In the genomic region with DNA sequence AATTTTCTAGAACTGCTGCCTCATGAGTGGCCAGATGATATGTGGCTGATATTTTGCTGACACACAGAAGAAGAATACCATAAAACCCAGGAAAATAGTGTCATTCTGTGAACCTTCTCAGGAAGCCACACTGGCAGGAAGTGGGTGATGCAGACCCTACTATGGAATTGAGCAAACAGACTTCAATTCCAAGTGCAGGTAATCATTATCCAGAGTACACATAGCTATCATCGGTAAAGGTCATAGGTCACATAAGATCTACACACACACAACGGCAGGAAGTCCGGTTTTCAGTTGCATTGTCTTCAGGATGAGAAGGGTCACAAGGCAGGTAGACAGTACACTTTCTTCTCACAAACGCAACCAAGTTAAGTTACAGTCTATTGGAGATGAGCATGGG, we compare ENCODE assay signal across 21 mouse cellular contexts. TPM values are rescaled to one million over a fixed set of nuclear protein-coding genes. Genes with fewer than 3 reads are reported as not detected.
DNase-seq lines count a peak whose midpoint lies in the region; ATAC-seq lines count a peak whose summit lies in the region.
"Had no signal": no experiment of that assay in that cellular context is flagged by ENCODE, and none has a peak within 500 bp of the region (broad histone marks: within the 10 kb centered on the region; RNA-seq: fewer than 3 reads in every experiment).

No protein-coding gene starts in this region.

- no peak for DNase-seq in limb, embryonic 10.5 days (ENCODE audit: low spot score)
- DNase-seq in gastrocnemius, adult 18-20 months (ENCODE audit: low spot score): no peak
- DNase-seq: cerebellum, adult 9-10 months; gastrocnemius, postnatal 25 days; kidney, postnatal 4 days; layer of hippocampus, adult 9-11 months; thymus, postnatal 25 days had no signal

- H3K27me3 ChIP-seq in intestine, embryonic 15.5 days (replicated peaks): no peaks in the 10 kb centered on the region
- no peaks in the 10 kb centered on the region for H3K27me3 ChIP-seq in liver, embryonic 15.5 days
- no peaks in the 10 kb centered on the region for H3K27me3 ChIP-seq in stomach, embryonic 16.5 days (ENCODE audit: control insufficient read depth, insufficient read depth, low read length)
- H3K27me3 ChIP-seq in heart, embryonic 12.5 days (replicated peaks): no peaks in the 10 kb centered on the region
- H3K27me3 ChIP-seq in limb, embryonic 10.5 days (ENCODE audit: low read depth, poor library complexity, severe bottlenecking): no peaks in the 10 kb centered on the region
- H3K27me3 ChIP-seq: forebrain, embryonic 12.5 days; kidney, embryonic 15.5 days; lung, embryonic 15.5 days; neural tube, embryonic 15.5 days had no signal

- whole genome bisulfite sequencing in intestine, embryonic 15.5 days: 44% methylated on average over 4 of the region's 4 CpGs
- WGBS in liver, embryonic 15.5 days (ENCODE audit: insufficient replicate concordance): 44% methylated on average over 4 of the region's 4 CpGs
- WGBS in stomach, embryonic 16.5 days: 45% methylated on average over 4 of the region's 4 CpGs
- 74% methylated on average over 4 of the region's 4 CpGs for WGBS in heart, embryonic 12.5 days
- WGBS in limb, embryonic 10.5 days: 93% methylated on average over 4 of the region's 4 CpGs

- H3K4me1 ChIP-seq in intestine, embryonic 15.5 days (replicated peaks): peaks cover 2% of the 10 kb centered on the region; the same call in 1 of the 2 replicates
- peaks cover 4% of the 10 kb centered on the region; the same call in 1 of the 2 replicates for H3K4me1 ChIP-seq in liver, embryonic 15.5 days (replicated peaks)
- H3K4me1 ChIP-seq in stomach, embryonic 16.5 days (ENCODE audit: control insufficient read depth, insufficient read depth, low read length): peaks cover 8% of the 10 kb centered on the region
- H3K4me1 ChIP-seq in heart, embryonic 12.5 days (replicated peaks): peaks cover 7% of the 10 kb centered on the region
- H3K4me1 ChIP-seq in limb, embryonic 10.5 days: no peaks in the 10 kb centered on the region
- H3K4me1 ChIP-seq: forebrain, embryonic 12.5 days; kidney, embryonic 15.5 days; midbrain, embryonic 13.5 days; neural tube, embryonic 15.5 days had no signal

- peak overlapping the region; percentile 49 for H3K27ac ChIP-seq in intestine, embryonic 15.5 days
- no peak overlapping the region for H3K27ac ChIP-seq in liver, embryonic 15.5 days (replicated peaks)
- peak overlapping the region; percentile 55 for H3K27ac ChIP-seq in stomach, embryonic 16.5 days (ENCODE audit: low read length)
- no peak overlapping the region for H3K27ac ChIP-seq in heart, embryonic 12.5 days (ENCODE audit: poor library complexity, severe bottlenecking)
- H3K27ac ChIP-seq in limb, embryonic 10.5 days: no peak overlapping the region
- H3K27ac ChIP-seq: forebrain, embryonic 12.5 days; hindbrain, embryonic 10.5 days; kidney, embryonic 15.5 days; left cerebral cortex, adult 2 months; lung, embryonic 15.5 days; macrophage; midbrain, embryonic 13.5 days; neural tube, embryonic 15.5 days had no signal

- no peaks in the 10 kb centered on the region for H3K36me3 ChIP-seq in intestine, embryonic 15.5 days
- no peaks in the 10 kb centered on the region for H3K36me3 ChIP-seq in liver, embryonic 15.5 days (replicated peaks)
- H3K36me3 ChIP-seq in stomach, embryonic 16.5 days (ENCODE audit: control insufficient read depth, insufficient read depth, low read length): no peaks in the 10 kb centered on the region
- 0 out of 2 replicates have a peak, but pooled peaks cover 2% of the 10 kb centered on the region for H3K36me3 ChIP-seq in heart, embryonic 12.5 days
- H3K36me3 ChIP-seq in limb, embryonic 10.5 days: no peaks in the 10 kb centered on the region
- H3K36me3 ChIP-seq: forebrain, embryonic 12.5 days; hindbrain, embryonic 10.5 days; kidney, embryonic 15.5 days; lung, embryonic 15.5 days; midbrain, embryonic 13.5 days; neural tube, embryonic 15.5 days had no signal

- peak; percentile 20 for ATAC-seq in activated CD4-positive, CD25-positive, alpha-beta regulatory T cell, adult 4 months
- ATAC-seq in intestine, embryonic 15.5 days: peak; percentile 94
- ATAC-seq in liver, embryonic 15.5 days (ENCODE audit: insufficient read depth): peak; percentile 51
- ATAC-seq in stomach, embryonic 16.5 days (ENCODE audit: insufficient read depth, low FRiP score): peak; percentile 51
- no peak for ATAC-seq in heart, embryonic 12.5 days (ENCODE audit: insufficient number of reproducible peaks, low FRiP score)
- ATAC-seq: midbrain, embryonic 13.5 days had no signal

- no peaks in the 10 kb centered on the region for H3K9me3 ChIP-seq in intestine, embryonic 15.5 days
- H3K9me3 ChIP-seq in liver, embryonic 15.5 days (replicated peaks): no peaks in the 10 kb centered on the region
- 0 out of 2 replicates have a peak, but pooled peaks cover 2% of the 10 kb centered on the region for H3K9me3 ChIP-seq in stomach, embryonic 16.5 days (replicated peaks; ENCODE audit: control insufficient read depth, low read length)
- H3K9me3 ChIP-seq in heart, embryonic 12.5 days (replicated peaks): peaks cover 1% of the 10 kb centered on the region; the same call in 1 of the 2 replicates
- H3K9me3 ChIP-seq in limb, embryonic 10.5 days (replicated peaks): no peaks in the 10 kb centered on the region
- H3K9me3 ChIP-seq: kidney, embryonic 15.5 days; neural tube, embryonic 15.5 days had no signal

- no peak overlapping the region for H3K4me3 ChIP-seq in intestine, embryonic 15.5 days (replicated peaks)
- no peak overlapping the region for H3K4me3 ChIP-seq in liver, embryonic 15.5 days (replicated peaks)
- H3K4me3 ChIP-seq in stomach, embryonic 16.5 days (replicated peaks; ENCODE audit: low read length): no peak overlapping the region
- no peak overlapping the region for H3K4me3 ChIP-seq in heart, embryonic 12.5 days
- no peak overlapping the region for H3K4me3 ChIP-seq in limb, embryonic 10.5 days
- H3K4me3 ChIP-seq: forebrain, embryonic 12.5 days; hindbrain, embryonic 10.5 days; kidney, embryonic 15.5 days; left cerebral cortex, adult 2 months; lung, embryonic 15.5 days; midbrain, embryonic 13.5 days; myocyte; neural tube, embryonic 15.5 days had no signal

- H3K9ac ChIP-seq in intestine, embryonic 15.5 days: no peak overlapping the region
- no peak overlapping the region for H3K9ac ChIP-seq in liver, embryonic 15.5 days
- H3K9ac ChIP-seq in stomach, embryonic 16.5 days (ENCODE audit: low read length): no peak overlapping the region
- no peak overlapping the region for H3K9ac ChIP-seq in heart, embryonic 12.5 days
- H3K9ac ChIP-seq: forebrain, embryonic 12.5 days; kidney, embryonic 15.5 days; lung, embryonic 15.5 days; midbrain, embryonic 13.5 days; neural tube, embryonic 15.5 days had no signal

- peak overlapping the region; percentile 3; the same call in 1 of the 2 replicates for H3K4me2 ChIP-seq in intestine, embryonic 15.5 days (replicated peaks)
- 0 out of 2 replicates have a peak overlapping the region, but pooled peaks have one; percentile 5 for H3K4me2 ChIP-seq in liver, embryonic 15.5 days
- H3K4me2 ChIP-seq in stomach, embryonic 16.5 days (ENCODE audit: low read depth, low read length): no peak overlapping the region
- no peak overlapping the region for H3K4me2 ChIP-seq in heart, embryonic 12.5 days
- H3K4me2 ChIP-seq: forebrain, embryonic 12.5 days; kidney, embryonic 15.5 days; lung, embryonic 15.5 days; midbrain, embryonic 13.5 days; neural tube, embryonic 15.5 days had no signal

RNA-seq across cellular contexts. Expression of gene Itga2, which starts 16.9 kb away (rescaled TPM):
- polyA plus RNA-seq in activated CD4-positive, CD25-positive, alpha-beta regulatory T cell, adult 4 months (2017; shearing (Covaris generic)): 1 to 10 TPM; 8.1 to 9.7 TPM
- polyA plus RNA-seq in intestine, embryonic 15.5 days (2015; fragmentation: Nextera tagmentation; extraction: Ambion mirVana): 7.0 and 9.8 TPM in 2 replicates
- 0.54 and 0.74 TPM in 2 replicates for polyA plus RNA-seq in liver, embryonic 15.5 days (2015; fragmentation: Nextera tagmentation; extraction: Ambion mirVana)
- polyA plus RNA-seq in stomach, embryonic 16.5 days (2015; fragmentation: Nextera tagmentation; extraction: Ambion mirVana): 6.7 TPM in 2 replicates
- 2.6 and 3.1 TPM in 2 replicates for polyA plus RNA-seq in heart, embryonic 12.5 days (2016; fragmentation: Nextera tagmentation; extraction: Ambion mirVana)
- 0.71 and 1.3 TPM in 2 replicates for polyA plus RNA-seq in limb, embryonic 10.5 days (2016; fragmentation: Nextera tagmentation; extraction: Ambion mirVana)
- under 1 TPM; 0.33 to 0.43 TPM for total RNA-seq in gastrocnemius, adult 18-20 months (2021)

Comparison
In these comparisons a context has a peak if more than half of its experiments do, and no peak if none do; other contexts are left out.
1. H3K27ac ChIP-seq: peak in intestine, embryonic 15.5 days (single experiment) and stomach, embryonic 16.5 days (single experiment); none in liver, embryonic 15.5 days (single experiment), heart, embryonic 12.5 days (single experiment) and limb, embryonic 10.5 days (single experiment).
2. H3K4me2 ChIP-seq: peak in intestine, embryonic 15.5 days (single experiment) and liver, embryonic 15.5 days (single experiment); none in stomach, embryonic 16.5 days (single experiment) and heart, embryonic 12.5 days (single experiment).